Mouse (Mus musculus): ENCODE measurements around the gene Ptpn23. TPM values are rescaled to one million over a fixed set of nuclear protein-coding genes. Genes with fewer than 3 reads are reported as not detected.
A peak's percentile ranks its signal among the peaks of the same experiment; 100 is the strongest.
"Not testable (repeated sequence)": the region's sequence is repeated elsewhere in the genome, so short reads cannot be mapped to it uniquely, and the experiment has no call there.

Gene Ptpn23
- 10 to 100 TPM; 48.5 to 65.7 TPM for total RNA-seq (2021)

- intact Hi-C loops (cut with DNase I): no loop called here
- DNase-seq (ENCODE audit: low spot score in 2 of 2): peak; percentile 93 to 95
These were observed at the start of gene Ptpn23 for GRCm38 (mm10) chr9:110408099-110408773. Ptpn23 (minus strand) TSS chr9:110408213.

GRCm38 (mm10) chr9:110452523-110452922 is 44.5 kb upstream of the Ptpn23 start:
- DNase-seq (ENCODE audit: low spot score in 2 of 2): no peak

GRCm38 (mm10) chr9:110448857-110449617 is 41.0 kb upstream of the Ptpn23 start:
- DNase-seq (ENCODE audit: low spot score in 2 of 2): peak; percentile 57 to 70
- intact Hi-C loops (cut with DNase I): no loop called here

More at GRCm38 (mm10) chr9:110452523-110452922, 44.5 kb upstream of the Ptpn23 start:
- intact Hi-C loops (cut with DNase I): no loop called here

- intact Hi-C loops (cut with DNase I): no loop called here
These were observed 40.3 kb upstream of the Ptpn23 start for GRCm38 (mm10) chr9:110448356-110448755.

GRCm38 (mm10) chr9:110440559-110440958 is 32.5 kb upstream of the Ptpn23 start:
- intact Hi-C loops (cut with DNase I): no loop called here
- no peak for DNase-seq (ENCODE audit: low spot score in 2 of 2)

More at GRCm38 (mm10) chr9:110448356-110448755, 40.3 kb upstream of the Ptpn23 start:
- no peak for DNase-seq (ENCODE audit: low spot score in 2 of 2)

GRCm38 (mm10) chr9:110440049-110440448 is 32.0 kb upstream of the Ptpn23 start:
- no peak for DNase-seq (ENCODE audit: low spot score in 2 of 2)
- intact Hi-C loops (cut with DNase I): no loop called here

GRCm38 (mm10) chr9:110436041-110436440 is 28.0 kb upstream of the Ptpn23 start:
- no peak for DNase-seq (ENCODE audit: low spot score in 2 of 2)
- intact Hi-C loops (cut with DNase I): no loop called here

GRCm38 (mm10) chr9:110433045-110433444 is 25.0 kb upstream of the Ptpn23 start:
- intact Hi-C loops (cut with DNase I): no loop called here

GRCm38 (mm10) chr9:110431241-110431640 is 23.2 kb upstream of the Ptpn23 start:
- DNase-seq (ENCODE audit: low spot score in 2 of 2): peak; percentile 16 to 24
- intact Hi-C loops (cut with DNase I): no loop called here

More at GRCm38 (mm10) chr9:110433045-110433444, 25.0 kb upstream of the Ptpn23 start:
- DNase-seq (ENCODE audit: low spot score in 2 of 2): no peak

- intact Hi-C loops (cut with DNase I): loop anchor here (10.0 kb wide), 1 partner anchor 295 kb away; no protein-coding TSS in a partner anchor
- DNase-seq (ENCODE audit: low spot score in 2 of 2): no peak
These were observed 11.6 kb upstream of the Ptpn23 start, which contains the start of gene Ngp for GRCm38 (mm10) chr9:110419511-110420112. Ngp (plus strand) TSS chr9:110419747.

- intact Hi-C loops (cut with DNase I): loop anchor here (5.0 to 10.0 kb wide), 5 partner anchors 64 to 459 kb away; partner anchors contain the start of genes Kif9, Klhl18 and Setd2
These were observed 5.8 kb upstream of the Ptpn23 start for GRCm38 (mm10) chr9:110413785-110414184.

GRCm38 (mm10) chr9:110412926-110413325 is 4.9 kb upstream of the Ptpn23 start:
- no peak for DNase-seq (ENCODE audit: low spot score in 2 of 2)
- intact Hi-C loops (cut with DNase I): loop anchor here (5.0 to 10.0 kb wide), 5 partner anchors 64 to 459 kb away; partner anchors contain the start of genes Kif9, Klhl18 and Setd2

More at GRCm38 (mm10) chr9:110413785-110414184, 5.8 kb upstream of the Ptpn23 start:
- no peak for DNase-seq (ENCODE audit: low spot score in 2 of 2)

- peak; percentile 61 to 73 for DNase-seq (ENCODE audit: low spot score in 2 of 2)
- intact Hi-C loops (cut with DNase I): loop anchor here (2.0 to 10.0 kb wide), 6 partner anchors 66 to 461 kb away; partner anchors contain the start of genes Kif9, Klhl18 and Setd2
These were observed 3.2 kb upstream of the Ptpn23 start for GRCm38 (mm10) chr9:110410908-110411887.

GRCm38 (mm10) chr9:110407311-110408098 is 508 bp downstream of the Ptpn23 start:
- intact Hi-C loops (cut with DNase I): no loop called here
- DNase-seq (ENCODE audit: low spot score in 2 of 2): no peak

GRCm38 (mm10) chr9:110403240-110403639 is 4.8 kb downstream of the Ptpn23 start:
- DNase-seq (ENCODE audit: low spot score in 2 of 2); intact Hi-C loops (cut with DNase I): not testable (repeated sequence)

GRCm38 (mm10) chr9:110402731-110403130 is 5.3 kb downstream of the Ptpn23 start:
- no peak for DNase-seq (ENCODE audit: low spot score in 2 of 2)
- intact Hi-C loops (cut with DNase I): no loop called here

GRCm38 (mm10) chr9:110400650-110401049 is 7.4 kb downstream of the Ptpn23 start:
- DNase-seq (ENCODE audit: low spot score in 2 of 2): no peak

GRCm38 (mm10) chr9:110393295-110393694 is 14.7 kb downstream of the Ptpn23 start:
- intact Hi-C loops (cut with DNase I): no loop called here
- DNase-seq (ENCODE audit: low spot score in 2 of 2): no peak

More at GRCm38 (mm10) chr9:110400650-110401049, 7.4 kb downstream of the Ptpn23 start:
- intact Hi-C loops (cut with DNase I): no loop called here
